ENCODE assay signal across 1 mouse cellular context in the genomic region with DNA sequence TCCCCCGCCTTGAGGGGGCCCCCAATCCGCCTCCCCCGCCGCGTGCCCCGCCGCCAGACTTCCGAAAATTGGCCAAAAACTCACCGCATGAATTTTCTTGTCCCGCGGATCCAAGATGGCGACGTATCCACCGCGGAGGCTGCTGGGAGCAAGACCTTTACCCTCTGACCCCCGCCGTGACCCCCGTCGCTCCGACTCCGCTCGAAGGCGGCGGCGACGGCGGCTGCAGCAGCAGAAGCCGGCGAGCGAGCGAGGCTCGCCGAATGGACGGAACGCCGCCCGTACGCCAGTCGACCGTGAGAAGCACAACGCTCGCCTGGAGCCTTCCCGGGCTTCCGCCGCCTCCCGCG.
A peak's percentile ranks its signal among the peaks of the same experiment; 100 is the strongest.
TF ChIP-seq lines count a peak whose summit lies in the region.

A gene (minus strand): TSS at position 143 of the 350 bp plus-strand sequence.

TF ChIP-seq in CH12.LX, 34 proteins besides CTCF, POLR2A, EP300 and RAD21 (continued from another document):
- TF ChIP-seq BHLHE40 (IDR thresholded peaks at IDR 0.05; ENCODE audit: low read depth, low read length) (peak; percentile 7; the same call in 1 of the 2 replicates), MAX (IDR thresholded peaks at IDR 0.05; ENCODE audit: low read length) (peak; percentile 17; the same call in 1 of the 2 replicates), NELFE (IDR thresholded peaks at IDR 0.05; ENCODE audit: low read depth, low read length) (peak; percentile 80), TCF12 (IDR thresholded peaks at IDR 0.05; ENCODE audit: low read depth, low read length) (peak; percentile 68; the same call in 1 of the 2 replicates), NRF1 (IDR thresholded peaks at IDR 0.05; ENCODE audit: low read depth, low read length) (peak; percentile 59), HCFC1 (IDR thresholded peaks at IDR 0.05; ENCODE audit: low read depth, low read length) (peak; percentile 92), KAT2A (IDR thresholded peaks at IDR 0.05; ENCODE audit: insufficient replicate concordance, low read length) (peak; percentile 93; the same call in 1 of the 2 replicates), CHD2 (IDR thresholded peaks at IDR 0.05; ENCODE audit: low read length) (peak; percentile 98), TBP (conservative IDR thresholded peaks at IDR 0.05; ENCODE audit: low read depth, low read length) (no peak)
